Mouse (Mus musculus) heart, adult 2 months (tissue): ENCODE results near the gene Gm9780.
"Not testable (repeated sequence)": the region's sequence is repeated elsewhere in the genome, so short reads cannot be mapped to it uniquely, and the experiment has no call there.

ENCODE experiments used
- CTCF ChIP-seq: fragments of 200-600 bp; IDR thresholded peaks from 2 replicates; pipeline ENCODE4 v1.8.1; 2022; ENCODE audit warnings: antibody characterized with exemption, mild to moderate bottlenecking, moderate library complexity
- EP300 ChIP-seq: fragments of 200-500 bp; IDR thresholded peaks from 2 replicates; pipeline ENCODE4 v1.6.1; 2011; ENCODE audit warnings: low read depth, low read length, control low read depth; ENCODE audit not compliant: insufficient read depth
- POLR2A ChIP-seq: fragments of 200-500 bp; IDR thresholded peaks from 2 replicates; pipeline ENCODE4 v1.6.1; 2011; ENCODE audit warnings: mild to moderate bottlenecking, low read depth, low read length, control low read depth; ENCODE audit not compliant: insufficient read depth

GRCm38 (mm10) chr14:26021555-26021954 is 21.0 kb downstream of the Gm9780 start:
- TF ChIP-seq CTCF, EP300, POLR2A: not testable (repeated sequence)
